Mouse (Mus musculus) neural tube, embryonic 13.5 days (tissue): ENCODE measurements around the gene Bdkrb2. TPM values are rescaled to one million over a fixed set of nuclear protein-coding genes. Genes with fewer than 3 reads are reported as not detected.

ENCODE experiments used
- ATAC-seq: fragments of 200-750 bp; cut with Nextera tagmentation; 2 replicates; pipeline ENCODE4 v1.8.0; 2017; ENCODE audit warnings: low read depth, mild to moderate bottlenecking, moderate TSS enrichment, moderate library complexity
- H3K27ac ChIP-seq: fragments of 300-500 bp; sonication (generic); replicated peaks from 2 replicates; pipeline ENCODE4 v1.5.1; 2015; ENCODE audit warnings: moderate library complexity, mild to moderate bottlenecking, inconsistent platforms
- H3K27me3 ChIP-seq: fragments of 300-500 bp; sonication (generic); 2 replicates; pipeline ENCODE4 v1.6.1; 2015; ENCODE audit warnings: mild to moderate bottlenecking, inconsistent platforms
- H3K36me3 ChIP-seq: fragments of 300-500 bp; sonication (generic); 2 replicates; pipeline ENCODE4 v1.6.1; 2015; ENCODE audit warnings: mild to moderate bottlenecking, inconsistent platforms
- H3K4me1 ChIP-seq: fragments of 300-500 bp; sonication (generic); replicated peaks from 2 replicates; pipeline ENCODE4 v1.6.1; 2015; ENCODE audit warnings: inconsistent platforms
- H3K4me2 ChIP-seq: fragments of 300-500 bp; sonication (generic); 2 replicates; pipeline ENCODE4 v1.6.1; 2015; ENCODE audit warnings: inconsistent platforms, mild to moderate bottlenecking, moderate library complexity
- H3K4me3 ChIP-seq: fragments of 300-500 bp; sonication (generic); 2 replicates; pipeline ENCODE4 v1.5.1; 2015; ENCODE audit warnings: mild to moderate bottlenecking, inconsistent platforms
- H3K9ac ChIP-seq: fragments of 300-500 bp; sonication (generic); 2 replicates; pipeline ENCODE4 v1.6.1; 2015; ENCODE audit warnings: moderate library complexity, mild to moderate bottlenecking, inconsistent platforms
- H3K9me3 ChIP-seq: fragments of 300-500 bp; sonication (generic); 2 replicates; pipeline ENCODE4 v1.6.1; 2016; ENCODE audit warnings: inconsistent platforms
- WGBS: fragments of 180-500 bp; shearing (Covaris S2); methylation state at CpG from one replicate; pipeline ENCODE4 v1.1.7; 2015; 5-methylcytosine and 5-hydroxymethylcytosine counted together
- polyA plus RNA-seq: library from polyadenylated mRNA; unstranded; fragments of >200 nt; fragmentation: Nextera tagmentation; extraction: Ambion mirVana; gene quantifications from 2 replicates; pipeline ENCODE4 v1.2.1, GENCODE M21; 2015

Bdkrb2 gene
- polyA plus RNA-seq = 4.5 and 5.2 TPM in 2 replicates

DNA sequence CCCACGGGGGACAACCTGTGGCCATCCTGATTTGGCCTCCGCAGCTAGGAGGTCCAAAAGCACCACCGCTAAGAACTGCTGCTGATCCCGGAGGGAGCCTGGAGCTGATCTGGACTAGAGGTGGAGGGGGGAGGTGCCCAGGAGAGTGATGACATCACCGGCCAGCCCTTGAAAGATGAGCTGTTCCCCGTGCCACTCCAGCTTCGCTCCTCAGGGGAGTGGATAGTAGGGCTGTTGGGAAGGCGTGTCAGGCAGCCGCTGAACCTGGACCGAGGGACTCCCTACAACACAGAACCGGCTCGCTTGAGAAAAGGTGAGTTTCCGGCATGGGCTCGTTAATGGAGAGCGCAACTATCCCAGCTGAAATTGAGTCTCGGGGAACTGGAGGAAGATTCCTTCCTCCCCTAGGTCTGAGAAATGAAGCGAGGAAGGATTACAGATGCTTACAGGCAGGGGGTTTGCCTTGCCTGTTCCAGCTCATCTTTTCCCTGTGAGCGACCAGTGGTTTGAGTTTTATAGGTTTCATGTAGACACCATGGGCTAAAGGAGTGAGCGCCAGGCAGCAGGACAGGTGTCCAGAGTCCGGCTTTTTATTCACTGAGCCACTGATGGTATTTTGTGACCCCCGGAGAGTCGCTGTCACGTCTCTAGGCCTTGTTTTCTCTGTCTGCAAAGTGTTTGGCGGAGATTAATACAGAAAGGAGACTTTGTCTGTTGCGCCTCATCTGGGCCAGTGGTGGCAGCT is at the start of gene Bdkrb2:
TSS of gene Bdkrb2 (plus strand) at position 291 of the 745 bp plus-strand sequence.
- WGBS = 3% methylated on average over 25 of the region's 25 CpGs
- no peaks in the 10 kb centered on the region for H3K36me3 ChIP-seq
- peak within 1 kb of the TSS; percentile 37 for H3K4me3 ChIP-seq
- H3K9me3 ChIP-seq = peaks cover 8% of the 10 kb centered on the region; the same call in 1 of the 2 replicates
- peak within 1 kb of the TSS; percentile 64 for H3K4me2 ChIP-seq
- H3K27ac ChIP-seq = no peak within 1 kb of the TSS; the same call in 1 of the 2 replicates
- ATAC-seq = 0 out of 2 replicates have a peak, but pooled peaks have one; percentile 13
- peaks cover 50% of the 10 kb centered on the region for H3K27me3 ChIP-seq
- H3K9ac ChIP-seq = peak within 1 kb of the TSS; percentile 60
- H3K4me1 ChIP-seq = peaks cover 34% of the 10 kb centered on the region

DNA sequence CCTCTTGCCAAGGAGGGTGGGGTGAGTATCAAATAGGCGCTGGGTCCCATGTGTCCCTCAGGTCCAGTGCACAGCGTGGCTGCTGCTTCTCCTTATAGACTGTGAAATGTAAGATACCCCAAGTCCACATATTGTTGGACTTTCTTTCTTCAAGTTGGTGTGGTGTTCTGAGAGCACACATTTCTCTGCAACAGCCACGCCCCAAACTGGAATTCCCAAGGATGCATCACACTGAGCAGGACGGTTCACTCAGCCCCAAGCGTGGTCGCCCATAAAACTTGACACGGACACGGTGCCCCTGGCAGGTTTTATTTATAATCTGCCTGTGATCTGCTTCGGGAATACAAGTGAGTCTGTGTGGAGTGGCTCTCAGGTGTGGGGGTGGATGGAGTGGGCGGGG is 48.9 kb upstream of the Bdkrb2 start:
- H3K9me3 ChIP-seq = no peaks in the 10 kb centered on the region
- no peak overlapping the region for H3K27ac ChIP-seq
- no peaks in the 10 kb centered on the region for H3K27me3 ChIP-seq
- no peak overlapping the region for H3K9ac ChIP-seq
- no peak overlapping the region for H3K4me3 ChIP-seq
- no peak for ATAC-seq
- peaks cover 14% of the 10 kb centered on the region; the same call in 1 of the 2 replicates for H3K4me1 ChIP-seq
- no peak overlapping the region for H3K4me2 ChIP-seq
- no peaks in the 10 kb centered on the region for H3K36me3 ChIP-seq
- 73% methylated on average over 10 of the region's 10 CpGs for WGBS

DNA sequence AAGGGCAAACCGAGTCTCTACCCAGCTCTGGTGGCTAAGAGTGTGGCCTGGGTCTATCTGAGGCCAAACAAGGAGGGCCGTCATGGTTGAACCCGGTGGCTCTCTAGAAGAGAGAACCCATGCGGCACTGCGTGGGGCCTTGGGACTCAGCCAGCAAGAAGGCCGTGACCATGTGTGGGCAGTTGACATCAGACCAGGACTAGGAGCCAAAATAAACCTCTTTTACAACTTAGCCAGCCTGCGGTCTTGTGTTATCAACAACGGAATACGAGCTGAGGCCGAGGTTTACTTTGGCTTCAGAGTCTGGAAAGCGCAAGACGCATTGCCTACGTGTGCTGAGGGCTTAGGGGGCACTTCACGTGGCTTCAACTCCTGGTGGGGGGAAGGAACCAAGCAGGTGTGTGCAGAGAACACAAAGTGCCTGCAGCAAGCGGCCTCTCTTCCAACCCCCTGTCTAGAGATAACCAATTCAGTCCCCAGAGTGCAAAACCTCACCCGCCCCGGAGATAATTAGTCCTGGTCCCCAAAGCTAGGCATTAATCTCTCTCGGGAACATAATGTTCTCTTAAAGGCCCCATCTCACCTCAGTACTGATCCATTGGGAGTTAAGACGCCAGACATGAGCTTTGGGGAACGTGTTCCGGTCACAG is 45.9 kb upstream of the Bdkrb2 start:
- ATAC-seq = no peak
- no peaks in the 10 kb centered on the region for H3K36me3 ChIP-seq
- H3K9me3 ChIP-seq = peaks cover 3% of the 10 kb centered on the region; the same call in 1 of the 2 replicates
- H3K4me1 ChIP-seq = peaks cover 16% of the 10 kb centered on the region; the same call in 1 of the 2 replicates
- no peak overlapping the region for H3K4me3 ChIP-seq
- H3K9ac ChIP-seq = no peak overlapping the region
- H3K4me2 ChIP-seq = no peak overlapping the region
- H3K27ac ChIP-seq = no peak overlapping the region
- WGBS = 69% methylated on average over 21 of the region's 21 CpGs
- no peaks in the 10 kb centered on the region for H3K27me3 ChIP-seq

GRCm38 (mm10) chr12:105519851-105520250 is 43.2 kb upstream of the Bdkrb2 start:
- Histone ChIP-seq H3K36me3 (no peaks in the 10 kb centered on the region), H3K9ac (no peak overlapping the region), H3K27me3 (no peaks in the 10 kb centered on the region), H3K27ac (no peak overlapping the region), H3K9me3 (peaks cover 3% of the 10 kb centered on the region; the same call in 1 of the 2 replicates), H3K4me3 (no peak overlapping the region), H3K4me2 (no peak overlapping the region), H3K4me1 (peaks cover 16% of the 10 kb centered on the region; the same call in 1 of the 2 replicates)
- no peak for ATAC-seq
- 78% methylated on average over 2 of the region's 2 CpGs for WGBS

DNA sequence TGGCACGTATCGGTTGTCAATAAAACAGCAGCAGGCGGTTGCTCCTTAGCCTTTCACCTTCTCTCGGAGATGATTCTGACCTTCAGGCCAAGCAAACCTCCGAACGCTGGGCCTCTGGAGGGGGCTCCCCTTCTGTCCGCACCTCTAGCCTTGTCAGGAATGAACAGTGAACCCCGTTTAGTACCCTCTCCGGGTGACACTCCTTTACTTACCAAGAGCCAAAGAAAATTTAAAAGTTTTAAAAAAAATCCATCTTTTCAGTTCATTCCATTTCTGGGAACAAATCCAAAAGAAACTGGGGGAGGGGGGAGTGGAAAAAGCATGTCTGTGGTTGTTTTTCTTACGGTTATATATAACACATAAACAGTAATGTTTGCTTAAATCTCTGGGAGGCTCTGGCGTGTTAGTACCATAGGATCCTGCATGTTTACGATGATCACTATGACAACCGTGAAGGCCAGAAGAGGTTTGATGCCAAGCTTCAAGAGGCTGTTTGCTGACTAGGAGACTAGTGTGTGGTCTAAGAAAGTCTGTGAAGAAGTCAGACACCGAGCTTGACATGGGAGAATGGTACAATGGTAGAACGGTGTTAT is 41.8 kb upstream of the Bdkrb2 start:
- Histone ChIP-seq H3K9me3 (peaks cover 3% of the 10 kb centered on the region; the same call in 1 of the 2 replicates), H3K9ac (no peak overlapping the region), H3K4me2 (no peak overlapping the region), H3K4me3 (no peak overlapping the region), H3K36me3 (no peaks in the 10 kb centered on the region), H3K4me1 (peaks cover 17% of the 10 kb centered on the region), H3K27me3 (no peaks in the 10 kb centered on the region), H3K27ac (no peak overlapping the region)
- ATAC-seq = no peak
- 74% methylated on average over 15 of the region's 15 CpGs for whole genome bisulfite sequencing

DNA sequence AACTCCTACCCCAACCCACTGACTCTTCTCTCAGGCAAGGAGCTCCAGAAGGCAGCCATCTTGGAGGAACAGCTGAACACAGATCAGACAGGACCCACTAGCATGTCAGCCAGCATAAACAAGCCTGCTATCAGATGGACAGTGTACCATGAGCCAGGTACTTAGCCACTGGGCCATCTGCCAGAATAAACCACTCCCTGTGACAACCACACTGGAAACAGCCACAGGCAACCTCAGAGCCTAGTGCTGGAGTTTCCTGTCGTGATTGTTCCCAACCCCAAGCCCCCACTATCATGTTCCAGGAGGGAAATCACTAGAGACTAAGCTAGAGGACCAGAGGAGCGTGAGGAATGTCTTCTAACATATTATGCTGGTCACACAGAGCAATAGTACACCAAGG is 39.3 kb upstream of the Bdkrb2 start:
- WGBS = 64% methylated on average over 2 of the region's 2 CpGs
- Histone ChIP-seq H3K9me3 (peaks cover 3% of the 10 kb centered on the region; the same call in 1 of the 2 replicates), H3K4me1 (peaks cover 21% of the 10 kb centered on the region)

DNA sequence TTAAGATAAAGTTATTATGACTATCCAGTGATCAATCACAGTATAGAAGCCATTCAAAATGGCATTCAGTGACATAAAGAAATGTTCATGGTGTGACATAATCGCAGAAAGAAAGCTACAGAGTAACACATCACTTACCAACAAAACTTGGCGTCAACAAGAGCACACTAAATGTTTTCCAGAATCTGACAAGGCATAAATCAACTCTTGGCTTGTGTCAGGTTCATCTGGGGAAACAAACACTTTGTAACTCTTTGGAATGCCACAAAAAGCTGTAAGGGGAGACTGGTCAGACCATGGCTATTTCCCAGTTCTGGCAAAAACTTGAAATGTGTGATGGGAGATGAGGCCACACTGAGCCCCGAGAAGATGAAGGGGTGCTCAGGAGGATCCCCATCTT is 36.8 kb upstream of the Bdkrb2 start:
- WGBS = 79% methylated on average over 3 of the region's 3 CpGs
- H3K27me3 ChIP-seq = no peaks in the 10 kb centered on the region
- H3K4me1 ChIP-seq = peaks cover 26% of the 10 kb centered on the region
- H3K9ac ChIP-seq = no peak overlapping the region
- no peaks in the 10 kb centered on the region for H3K36me3 ChIP-seq
- no peak for ATAC-seq
- H3K4me3 ChIP-seq = no peak overlapping the region
- H3K9me3 ChIP-seq = peaks cover 3% of the 10 kb centered on the region; the same call in 1 of the 2 replicates
- no peak overlapping the region for H3K4me2 ChIP-seq
- H3K27ac ChIP-seq = peak overlapping the region; percentile 64

More for the DNA sequence above, 39.3 kb upstream of the Bdkrb2 start:
- H3K4me3 ChIP-seq = no peak overlapping the region
- no peak overlapping the region for H3K27ac ChIP-seq
- no peaks in the 10 kb centered on the region for H3K36me3 ChIP-seq
- H3K9ac ChIP-seq = no peak overlapping the region
- H3K27me3 ChIP-seq = no peaks in the 10 kb centered on the region
- no peak overlapping the region for H3K4me2 ChIP-seq
- ATAC-seq = no peak

- Histone ChIP-seq H3K9ac (no peak overlapping the region), H3K27ac (peak overlapping the region; percentile 64), H3K4me3 (no peak overlapping the region), H3K4me1 (peaks cover 32% of the 10 kb centered on the region), H3K27me3 (no peaks in the 10 kb centered on the region), H3K36me3 (no peaks in the 10 kb centered on the region), H3K4me2 (no peak overlapping the region), H3K9me3 (peaks cover 3% of the 10 kb centered on the region; the same call in 1 of the 2 replicates)
- ATAC-seq = peak; percentile 80
- WGBS = 27% methylated on average over 5 of the region's 5 CpGs
Measured at GRCm38 (mm10) chr12:105526829-105527228, 36.2 kb upstream of the Bdkrb2 start.

DNA sequence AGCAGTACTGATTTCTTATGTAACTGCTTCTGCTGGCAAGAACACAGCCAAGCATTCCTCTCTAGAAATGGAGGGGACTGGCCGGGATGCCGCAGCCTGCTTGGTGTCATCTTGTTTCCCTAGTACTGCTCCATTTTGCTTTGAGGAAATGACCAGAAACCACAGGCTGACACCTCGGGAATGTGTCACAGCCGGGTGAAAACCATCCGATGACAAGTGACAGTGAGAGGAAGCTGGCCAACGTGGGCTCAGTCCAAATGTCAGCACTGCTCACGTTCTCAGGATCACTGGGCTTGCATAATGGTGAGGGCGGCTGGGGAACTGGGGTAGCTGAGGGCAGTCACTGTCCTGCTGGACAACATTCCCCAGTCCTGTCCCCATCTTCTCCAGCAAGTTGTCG is 33.5 kb upstream of the Bdkrb2 start:
- H3K36me3 ChIP-seq = no peaks in the 10 kb centered on the region
- no peak for ATAC-seq
- WGBS = 73% methylated on average over 9 of the region's 9 CpGs

DNA sequence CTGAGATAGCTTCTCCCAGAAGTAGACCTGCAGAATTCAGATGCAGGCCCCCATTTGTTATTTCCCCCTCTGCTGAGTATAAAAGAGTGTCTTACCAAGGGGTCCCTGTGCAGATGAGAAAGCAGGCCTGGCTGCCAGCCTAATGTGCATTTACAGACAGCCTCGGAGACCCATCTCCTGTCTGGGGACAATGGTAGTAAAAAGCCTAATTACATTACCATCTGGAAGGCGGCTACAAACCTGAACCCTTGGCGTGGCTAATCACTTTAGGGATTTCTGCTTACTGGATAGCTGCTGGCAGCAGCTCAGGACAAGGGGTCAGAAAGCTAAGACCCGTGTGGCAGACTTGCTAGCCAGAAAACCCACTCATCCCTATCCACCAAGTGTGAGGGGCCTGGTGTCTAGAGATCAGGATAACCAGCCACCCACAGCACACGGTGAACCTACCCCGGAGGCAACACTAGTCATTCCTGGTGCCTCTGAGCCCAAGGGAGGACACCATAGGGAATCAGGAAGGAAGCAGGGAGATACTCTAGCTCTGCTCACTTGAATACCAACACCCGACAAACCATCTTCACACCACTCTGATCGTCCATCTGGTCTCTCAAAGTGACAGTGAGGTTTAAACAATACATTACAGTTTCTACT is 31.2 kb upstream of the Bdkrb2 start:
- ATAC-seq = peak; percentile 78
- H3K9me3 ChIP-seq = no peaks in the 10 kb centered on the region
- H3K27ac ChIP-seq = peak overlapping the region; percentile 69
- H3K9ac ChIP-seq = no peak overlapping the region
- no peak overlapping the region for H3K4me2 ChIP-seq
- 17% methylated on average over 8 of the region's 8 CpGs for WGBS
- H3K36me3 ChIP-seq = no peaks in the 10 kb centered on the region
- H3K4me3 ChIP-seq = no peak overlapping the region
- H3K27me3 ChIP-seq = no peaks in the 10 kb centered on the region
- H3K4me1 ChIP-seq = peaks cover 36% of the 10 kb centered on the region

More for the DNA sequence above, 33.5 kb upstream of the Bdkrb2 start:
- H3K4me2 ChIP-seq = no peak overlapping the region
- no peaks in the 10 kb centered on the region for H3K27me3 ChIP-seq
- 0 out of 2 replicates have a peak overlapping the region, but pooled peaks have one; percentile 33 for H3K27ac ChIP-seq
- H3K9ac ChIP-seq = no peak overlapping the region
- no peak overlapping the region for H3K4me3 ChIP-seq
- no peaks in the 10 kb centered on the region for H3K9me3 ChIP-seq
- H3K4me1 ChIP-seq = peaks cover 37% of the 10 kb centered on the region

- no peaks in the 10 kb centered on the region for H3K27me3 ChIP-seq
- no peak overlapping the region for H3K4me2 ChIP-seq
- no peak overlapping the region for H3K4me3 ChIP-seq
- H3K27ac ChIP-seq = no peak overlapping the region
- 90% methylated on average over 4 of the region's 4 CpGs for WGBS
- H3K9ac ChIP-seq = no peak overlapping the region
- H3K36me3 ChIP-seq = no peaks in the 10 kb centered on the region
- H3K9me3 ChIP-seq = no peaks in the 10 kb centered on the region
- H3K4me1 ChIP-seq = peaks cover 22% of the 10 kb centered on the region
- ATAC-seq = no peak
Measured at GRCm38 (mm10) chr12:105534842-105535241, 28.2 kb upstream of the Bdkrb2 start.
